Mouse (Mus musculus): ENCODE data around the gene Hapln1. TPM values are rescaled to one million over a fixed set of nuclear protein-coding genes. Genes with fewer than 3 reads are reported as not detected.

Gene Hapln1
- polyA plus RNA-seq, 1 experiment from 2014 or later, result 4.4 TPM

Other genes with a start within 250 kb of the Hapln1 start
- 49.3 and 49.4 TPM in 2 replicates for gene Vcan, start 202.7 kb downstream of the Hapln1 start, polyA plus RNA-seq (2015; fragmentation: Nextera tagmentation; extraction: Ambion mirVana)